Mouse (Mus musculus): ENCODE measurements around the gene Snx21.

DNA sequence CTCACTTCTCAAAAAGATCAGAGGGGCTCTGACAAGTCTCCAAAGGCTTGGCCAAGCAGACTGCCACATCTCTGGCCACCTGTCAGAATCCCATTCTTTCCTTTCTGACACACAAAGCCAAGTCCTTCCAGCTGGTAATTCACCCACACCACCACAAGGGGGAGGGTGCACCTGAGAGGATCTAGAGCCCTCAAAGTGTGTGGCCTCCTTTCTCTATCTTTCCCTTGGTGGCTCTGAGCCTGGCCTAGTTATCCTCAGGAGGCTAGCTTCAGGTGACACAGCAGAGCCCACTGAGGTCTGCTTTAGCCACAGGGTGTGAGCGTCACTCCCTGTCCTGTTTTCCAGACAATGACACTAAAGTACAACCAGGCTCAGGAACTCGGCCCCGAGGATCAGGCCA lies 7.6 kb downstream of the Snx21 start:
- TF ChIP-seq CTCF (IDR thresholded peaks at IDR 0.05; ENCODE audit: insufficient read depth, low read length) (peak; percentile 88), POLR2A (IDR thresholded peaks at IDR 0.05; ENCODE audit: borderline replicate concordance, extremely low read depth, low read depth, low read length) (no peak)
